Mouse (Mus musculus): Measurements from ENCODE around the gene Pak2. TPM values are rescaled to one million over a fixed set of nuclear protein-coding genes. Genes with fewer than 3 reads are reported as not detected.

Pak2 gene
- 89.5 TPM for polyA plus RNA-seq (2017; shearing (Covaris generic))

DNA sequence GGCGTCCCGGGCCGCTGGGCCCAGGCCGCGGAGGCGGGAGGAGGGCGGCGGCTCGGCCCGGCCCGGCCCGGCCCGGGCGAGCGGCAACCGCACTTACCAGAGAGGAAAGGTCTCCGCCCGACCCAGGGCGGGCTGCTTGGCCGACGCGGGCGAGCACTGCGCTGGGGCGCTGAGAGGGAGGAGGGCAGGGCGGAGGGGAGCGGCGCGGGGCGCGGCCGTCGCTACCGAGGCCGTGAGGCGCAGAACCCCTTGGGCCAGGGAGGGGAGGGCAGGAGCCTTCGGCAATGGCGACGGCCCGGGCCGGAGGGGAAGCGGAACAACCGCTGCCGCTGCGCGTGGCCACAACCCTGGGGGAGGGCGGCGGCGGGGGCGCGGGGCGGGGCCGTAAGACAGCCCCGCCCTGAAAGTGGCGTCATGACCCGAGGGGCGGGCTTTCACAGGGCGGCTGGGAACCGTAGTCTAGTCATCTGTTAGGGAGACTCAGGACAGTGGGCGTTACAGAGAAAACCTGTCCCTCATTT is at the start of gene Pak2:
Gene Pak2 (minus strand): TSS at position 352 of the 521 bp plus-strand sequence.

DNA sequence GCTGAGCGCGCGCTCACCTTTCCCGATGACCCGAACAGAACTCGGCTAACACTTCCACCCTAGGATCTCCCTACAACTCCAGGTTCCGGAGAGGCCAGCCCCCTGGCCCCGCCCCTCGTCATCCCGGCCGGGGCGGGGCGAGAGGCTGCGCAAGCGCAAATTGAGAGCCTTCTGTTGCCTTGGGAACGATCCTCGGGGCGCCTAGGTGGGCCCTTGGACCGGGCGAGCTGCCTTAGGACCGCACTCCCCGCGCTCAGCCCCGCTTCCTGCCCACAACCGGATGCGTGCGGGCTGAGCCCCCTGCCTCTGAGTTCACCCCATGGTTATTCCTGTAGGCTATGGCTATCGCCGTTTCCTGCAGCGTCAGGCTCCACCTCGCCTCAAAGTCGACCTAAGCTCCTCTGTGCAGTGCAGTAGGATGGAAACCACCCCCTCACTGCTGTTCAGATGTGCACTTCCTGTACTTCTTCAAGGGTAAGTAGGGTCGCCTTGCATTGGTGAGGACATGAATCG is 20.6 kb upstream of the Pak2 start, which contains the start of the genes Pigx and Cep19:
Gene Pigx (minus strand): TSS at position 103 of the 513 bp plus-strand sequence.
Gene Cep19 (plus strand): TSS at position 163 of the 513 bp plus-strand sequence.

DNA sequence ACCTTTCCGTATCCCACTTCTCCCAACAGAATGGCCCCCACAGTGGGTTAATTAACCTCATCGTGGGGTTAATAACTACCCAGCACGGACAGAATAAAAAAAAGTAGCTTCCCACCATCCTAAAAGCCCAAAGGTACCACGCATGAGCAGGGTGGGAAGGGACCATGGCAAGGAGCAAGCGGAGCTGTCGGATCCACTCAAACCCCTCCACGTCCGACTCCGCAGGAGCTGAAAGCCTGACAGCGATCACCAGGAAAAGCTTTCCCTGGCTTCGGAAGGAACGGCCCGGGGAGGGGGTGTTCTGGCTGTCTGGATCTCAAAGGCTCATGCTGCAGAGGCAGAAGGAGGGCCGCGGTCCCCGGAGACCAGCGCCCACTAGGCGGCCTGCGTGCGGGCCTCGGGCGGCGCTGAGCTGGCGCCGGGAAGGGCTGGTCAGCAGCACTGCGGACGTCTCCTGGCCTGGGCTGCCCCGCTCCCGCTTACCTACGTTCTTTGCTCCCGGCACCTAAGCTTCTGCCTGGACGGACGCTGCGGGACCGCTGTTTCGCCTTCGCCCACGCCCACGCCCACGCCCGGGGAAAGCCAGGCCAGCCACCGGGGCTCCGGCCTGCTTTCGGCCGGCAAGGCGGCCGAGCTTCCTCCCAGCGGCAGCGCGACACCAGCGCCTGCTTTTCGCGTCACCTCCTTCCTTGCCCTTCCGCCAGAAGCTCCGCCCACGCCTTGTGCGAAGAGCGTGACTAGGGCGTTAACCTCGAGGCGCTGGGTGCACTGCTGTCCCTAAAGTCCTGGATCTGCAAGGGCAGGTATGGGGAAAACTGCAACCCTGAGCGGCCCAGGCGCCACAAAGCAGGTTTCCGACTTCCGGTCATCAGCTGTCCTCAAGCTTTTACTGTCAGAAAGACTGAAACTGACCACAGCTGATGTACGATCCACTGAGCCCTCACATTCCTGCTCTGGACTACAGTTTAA is 76.3 kb downstream of the Pak2 start, which contains the start of gene Senp5:
Gene Senp5 (minus strand): TSS at position 779 of the 969 bp plus-strand sequence.

Other genes starting within 250 kb of the Pak2 start
- gene Meltf, start 200.5 kb downstream of the Pak2 start, polyA plus RNA-seq (2017; shearing (Covaris generic)): not detected
- gene Pigz, start 145.5 kb downstream of the Pak2 start, polyA plus RNA-seq (2017; shearing (Covaris generic)): 0.52 TPM
- gene 0610012G03Rik, start 130.8 kb downstream of the Pak2 start, polyA plus RNA-seq (2017; shearing (Covaris generic)): 5.1 TPM
- 53.5 TPM for gene Ncbp2, start 130.8 kb downstream of the Pak2 start, polyA plus RNA-seq (2017; shearing (Covaris generic))
- 21.5 TPM for gene Senp5, start 76.1 kb downstream of the Pak2 start, polyA plus RNA-seq (2017; shearing (Covaris generic))
- gene Pigx, start 20.4 kb upstream of the Pak2 start, polyA plus RNA-seq (2017; shearing (Covaris generic)): 149 TPM
- gene Cep19, start 20.5 kb upstream of the Pak2 start, polyA plus RNA-seq (2017; shearing (Covaris generic)): 45.3 TPM
- 97.3 TPM for gene Nrros, start 86.3 kb upstream of the Pak2 start, polyA plus RNA-seq (2017; shearing (Covaris generic))
- gene Bex6, start 100.5 kb upstream of the Pak2 start, polyA plus RNA-seq (2017; shearing (Covaris generic)): not detected
- 3.0 TPM for gene Fbxo45, start 167.8 kb upstream of the Pak2 start, polyA plus RNA-seq (2017; shearing (Covaris generic))
- gene Wdr53, start 167.9 kb upstream of the Pak2 start, polyA plus RNA-seq (2017; shearing (Covaris generic)): 22.0 TPM
- not detected for gene Smco1, start 192.1 kb upstream of the Pak2 start, polyA plus RNA-seq (2017; shearing (Covaris generic))
- 20.1 TPM for gene Rnf168, start 198.1 kb upstream of the Pak2 start, polyA plus RNA-seq (2017; shearing (Covaris generic))

Measured in inflammation-experienced regulatory T-cells, adult 16 weeks (primary cell).